Mouse (Mus musculus) frontal cortex, postnatal 14 days (tissue): Measurements from ENCODE around the gene 4933405L10Rik.
A peak's percentile ranks its signal among the peaks of the same experiment; 100 is the strongest.

ENCODE experiments used
- DNase-seq, 2 experiments: peaks; one replicate each; pipeline ENCODE4 v3.0.0; 2022; ENCODE audit warnings: low spot score in 2 of 2

4933405L10Rik gene

DNA sequence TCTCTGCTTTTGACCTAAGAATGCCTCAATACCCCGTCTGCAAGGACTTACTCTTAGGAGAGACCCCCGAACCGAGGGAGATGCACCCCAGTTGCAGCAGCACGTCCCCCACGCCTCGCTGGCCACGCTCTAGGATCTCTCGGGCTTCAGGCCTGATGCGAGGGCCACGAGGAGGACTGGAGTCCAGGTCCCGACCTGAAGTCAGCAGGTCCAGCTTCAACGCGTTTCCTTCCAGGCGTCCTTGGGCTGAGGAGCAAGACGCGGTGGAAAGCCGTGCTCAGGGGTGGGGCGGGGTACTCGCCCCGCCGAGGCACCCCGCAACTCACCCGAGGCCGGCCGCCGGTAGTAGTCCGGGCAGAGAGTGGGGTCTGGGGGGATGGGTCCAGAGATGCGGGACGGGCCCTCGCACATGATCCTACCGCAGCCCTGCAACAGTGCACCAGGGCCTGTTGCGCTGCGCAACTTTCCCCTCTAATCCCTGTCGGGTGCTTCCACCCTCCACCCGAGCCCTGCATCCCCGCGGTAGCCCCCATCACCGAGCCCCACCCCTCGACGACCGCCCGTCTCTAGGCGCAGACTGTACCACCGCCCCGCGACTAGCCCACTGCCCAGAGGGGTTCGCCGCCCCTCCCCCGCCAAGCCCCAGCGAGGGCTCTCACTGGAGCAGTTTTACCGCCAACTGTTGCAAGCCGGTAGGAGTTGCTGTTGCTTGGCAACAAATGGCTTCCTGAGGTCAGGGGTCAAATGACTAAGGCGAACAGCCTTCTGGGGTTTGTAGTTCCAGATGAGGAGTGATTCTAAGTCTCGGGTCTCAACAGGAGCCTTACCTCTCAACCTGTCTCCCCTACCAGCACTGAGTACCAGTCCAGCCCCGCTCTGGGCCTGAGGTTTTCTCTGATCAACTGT lies at the start of gene 4933405L10Rik, which contains the start of gene Enkd1:
TSS of gene 4933405L10Rik (plus strand) at position 158 of the 906 bp plus-strand sequence.
TSS of gene Enkd1 (minus strand) at position 713 of the 906 bp plus-strand sequence.
- DNase-seq, result peak; percentile 80 to 85

DNA sequence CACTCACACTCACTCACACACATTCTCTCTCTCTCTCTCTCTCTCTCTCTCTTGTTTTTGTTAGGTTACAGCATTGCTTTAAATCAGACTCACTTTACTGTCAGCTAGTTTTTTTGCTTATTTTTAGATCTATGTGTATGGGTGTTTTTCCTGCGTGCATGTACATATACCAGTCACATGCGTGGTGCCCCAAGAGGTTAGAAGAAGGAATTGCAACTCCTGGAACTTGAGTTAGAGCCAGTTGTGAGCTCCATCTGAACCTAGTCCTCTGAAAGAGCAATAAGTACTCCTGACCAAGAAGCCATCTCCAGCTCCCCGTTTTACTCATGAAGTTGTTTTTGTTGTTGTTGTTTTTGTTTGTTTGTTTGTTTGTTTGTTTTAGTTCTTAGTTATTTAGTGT lies 46.3 kb upstream of the 4933405L10Rik start:
- DNase-seq, result no peak

- no peak for DNase-seq
Measured at GRCm38 (mm10) chr8:105677891-105678290, 29.6 kb upstream of the 4933405L10Rik start.

- DNase-seq, result no peak
Measured at GRCm38 (mm10) chr8:105685325-105685724, 22.1 kb upstream of the 4933405L10Rik start.

DNA sequence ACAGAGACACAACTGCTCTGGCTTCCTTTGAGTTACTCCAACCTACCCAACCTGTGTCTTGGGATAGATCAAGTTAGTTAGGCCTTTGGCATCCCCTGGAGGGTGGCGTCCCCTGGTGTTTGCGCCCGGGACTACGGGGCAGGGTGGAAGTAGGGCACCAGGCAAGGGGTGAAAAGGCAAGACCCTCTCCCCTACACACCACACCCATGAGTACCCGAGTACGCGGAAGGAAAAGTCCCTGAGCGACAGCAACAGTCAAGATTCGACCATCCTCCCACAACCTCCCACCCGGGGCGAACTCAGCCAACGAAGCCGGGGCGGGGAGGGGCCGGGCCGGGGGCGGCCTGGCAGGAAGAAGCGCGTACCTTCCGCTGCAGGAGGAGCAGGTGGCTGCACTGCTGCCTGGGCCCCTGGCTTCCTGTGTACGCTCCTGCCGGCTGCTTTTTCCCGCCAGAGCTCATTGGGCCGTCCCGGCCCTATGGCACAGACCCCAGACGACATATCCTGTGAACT lies 21.6 kb upstream of the 4933405L10Rik start, which contains the start of gene Carmil2:
TSS of gene Carmil2 (plus strand) at position 479 of the 513 bp plus-strand sequence.
- DNase-seq, result no peak

DNA sequence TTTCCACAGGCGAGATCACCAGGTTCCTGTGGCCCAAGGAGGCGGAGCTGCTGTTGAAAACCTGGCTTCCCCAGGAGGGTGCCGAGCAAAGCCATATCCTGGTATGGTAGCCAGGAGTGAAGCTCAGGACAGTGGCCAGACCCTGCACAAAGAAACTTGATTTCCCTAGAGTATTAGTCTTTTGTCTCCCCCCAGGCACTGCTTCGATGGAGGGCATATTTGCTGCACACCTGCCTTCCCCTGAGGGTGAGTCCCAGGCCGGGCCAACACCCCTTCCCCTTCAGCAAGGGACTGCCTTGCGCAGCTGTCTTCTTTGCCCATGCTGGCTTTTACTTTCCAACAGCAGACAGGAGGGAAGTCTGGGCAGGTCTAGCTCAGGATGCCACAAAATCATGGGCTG lies 20.9 kb upstream of the 4933405L10Rik start:
- no peak for DNase-seq

- DNase-seq, result no peak
Measured at GRCm38 (mm10) chr8:105687512-105687911, 19.9 kb upstream of the 4933405L10Rik start.

GRCm38 (mm10) chr8:105688242-105688752 lies 19.2 kb upstream of the 4933405L10Rik start:
- DNase-seq, result no peak

- DNase-seq, result no peak
Measured at GRCm38 (mm10) chr8:105689256-105689982, 18.0 kb upstream of the 4933405L10Rik start.

DNA sequence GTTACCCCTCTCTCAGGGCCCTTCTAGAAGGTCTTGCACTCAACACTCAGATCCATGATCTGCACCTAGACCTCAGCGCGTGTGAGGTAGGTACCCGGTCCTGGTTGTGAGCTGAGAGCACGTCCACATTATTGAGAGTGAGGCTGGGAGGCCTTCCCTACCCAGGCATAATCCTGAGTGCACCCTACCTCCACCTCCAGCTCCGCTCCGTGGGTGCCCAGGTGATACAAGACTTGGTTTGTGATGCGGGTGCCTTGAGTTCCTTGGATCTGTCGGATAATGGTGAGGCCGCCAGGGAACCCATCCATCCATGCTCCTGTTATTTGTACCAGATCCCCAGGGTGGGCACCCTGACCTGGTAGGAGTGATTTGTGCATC lies 17.5 kb upstream of the 4933405L10Rik start:
- DNase-seq, result no peak

DNA sequence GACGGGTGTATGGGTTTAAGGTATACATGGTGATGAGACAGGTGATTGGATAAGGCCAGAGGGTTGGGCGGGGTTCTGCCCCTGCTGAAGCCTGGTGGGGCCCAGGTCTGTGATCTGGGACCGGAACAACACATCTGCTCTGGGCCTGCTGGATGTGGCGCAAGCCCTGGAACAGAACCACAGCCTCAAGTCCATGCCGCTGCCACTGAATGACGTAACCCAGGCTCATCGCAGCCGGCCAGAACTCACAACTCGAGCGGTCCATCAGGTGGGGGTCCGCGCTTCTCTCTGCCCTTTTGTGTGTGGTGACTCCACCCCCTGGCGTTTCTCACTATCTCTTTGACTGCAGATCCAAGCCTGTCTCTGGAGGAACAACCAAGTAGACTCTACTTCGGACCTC lies 16.5 kb upstream of the 4933405L10Rik start:
- no peak for DNase-seq

GRCm38 (mm10) chr8:105692449-105693182 lies 14.8 kb upstream of the 4933405L10Rik start:
- no peak for DNase-seq

GRCm38 (mm10) chr8:105693648-105694047 lies 13.8 kb upstream of the 4933405L10Rik start:
- DNase-seq, result peak in 1 of 2 experiments; percentile 64

DNA sequence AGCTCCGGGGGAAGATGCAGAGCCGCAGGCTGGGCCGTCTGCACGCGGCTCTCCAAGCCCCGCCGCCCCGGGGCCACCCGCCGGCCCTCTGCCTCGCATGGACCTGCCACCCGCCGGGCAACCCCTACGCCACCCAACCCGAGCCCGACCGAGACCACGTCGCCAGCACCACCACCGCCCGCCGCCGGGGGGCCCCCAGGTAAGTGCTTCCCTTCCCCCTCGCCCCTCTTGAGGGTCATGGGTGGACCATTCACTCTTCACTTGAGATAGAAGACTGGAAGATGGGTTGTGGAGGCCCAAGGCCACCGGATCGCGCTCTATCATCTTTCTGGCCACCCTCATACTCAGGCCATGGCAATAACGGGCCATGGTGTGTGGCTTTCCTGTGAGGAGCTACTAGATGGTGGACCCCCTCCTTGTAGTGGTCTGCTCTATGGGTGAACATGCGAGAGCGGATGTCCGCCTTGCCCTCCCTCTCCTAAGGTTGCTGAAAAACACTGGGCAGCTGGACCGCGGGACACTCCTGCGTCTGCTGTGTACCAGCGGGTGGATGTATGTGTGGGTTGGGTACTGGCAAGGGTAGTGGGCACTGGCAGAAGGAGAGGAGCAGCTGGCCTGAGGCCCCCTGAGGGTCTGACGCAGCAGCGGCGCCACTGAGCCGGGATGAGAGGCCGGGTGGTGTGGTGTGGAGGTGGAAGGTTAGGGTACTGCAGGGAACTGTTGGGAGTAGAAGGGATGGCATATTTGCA lies 13.2 kb upstream of the 4933405L10Rik start:
- no peak for DNase-seq

GRCm38 (mm10) chr8:105695080-105695780 lies 12.2 kb upstream of the 4933405L10Rik start:
- no peak for DNase-seq

- no peak for DNase-seq
Measured at GRCm38 (mm10) chr8:105697196-105697780, 10.2 kb upstream of the 4933405L10Rik start.

DNA sequence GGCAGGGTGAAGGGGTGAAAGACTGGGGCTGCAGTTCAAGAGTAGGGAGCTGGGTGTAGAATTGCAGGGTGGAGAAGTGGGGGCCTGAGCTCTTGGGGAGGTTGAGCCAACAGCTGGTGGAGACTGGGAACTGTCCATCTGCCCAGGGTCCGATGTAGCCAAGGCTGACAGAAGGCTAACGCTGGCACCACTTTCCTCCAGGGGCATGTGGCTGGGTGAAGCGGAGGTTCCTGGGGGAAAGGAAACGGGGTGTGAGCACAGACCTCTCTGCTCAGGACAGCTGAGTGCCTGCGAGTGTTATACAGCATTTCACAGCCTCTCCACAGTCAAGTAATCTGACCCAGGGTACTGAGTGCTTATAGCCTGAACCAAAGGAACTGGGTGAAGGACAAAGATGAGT lies 8.7 kb upstream of the 4933405L10Rik start:
- no peak for DNase-seq

GRCm38 (mm10) chr8:105699488-105700215 lies 7.8 kb upstream of the 4933405L10Rik start:
- no peak for DNase-seq

DNA sequence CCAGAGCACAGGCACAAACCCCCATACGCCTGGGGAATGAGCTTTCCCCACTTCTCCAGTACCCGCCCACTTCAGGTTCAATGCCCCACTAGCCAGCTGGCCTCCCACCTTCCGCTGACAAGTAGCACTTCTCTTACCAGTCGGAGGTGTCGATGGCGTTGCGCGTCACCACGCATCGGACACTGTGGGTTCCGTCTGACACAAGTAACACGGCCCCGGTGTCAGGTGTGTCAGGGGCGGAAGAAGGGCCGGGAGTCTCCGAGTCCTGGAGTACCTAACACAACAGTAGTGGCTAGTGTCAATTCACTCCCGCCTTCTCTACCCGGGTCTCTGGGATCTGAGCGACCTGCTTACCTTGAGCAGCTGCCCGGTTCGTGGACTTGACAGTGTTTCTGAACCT lies 6.9 kb upstream of the 4933405L10Rik start:
- no peak for DNase-seq
